Mouse (Mus musculus) gastrocnemius, adult 18-20 months (tissue): Measurements from ENCODE around the gene Pole2. TPM values are rescaled to one million over a fixed set of nuclear protein-coding genes. Genes with fewer than 3 reads are reported as not detected.

Experiments
- DNase-seq: peaks from one replicate; pipeline ENCODE4 v3.0.0; 2021; ENCODE audit warnings: low spot score
- total RNA-seq, 2 experiments: library from RNA; stranded (reverse); gene quantifications; 2 replicates each; pipeline ENCODE4 v1.2.3; 2021

Pole2 gene
- total RNA-seq, 2 experiments from 2014 or later, result 0.18 to 0.19 TPM

DNA sequence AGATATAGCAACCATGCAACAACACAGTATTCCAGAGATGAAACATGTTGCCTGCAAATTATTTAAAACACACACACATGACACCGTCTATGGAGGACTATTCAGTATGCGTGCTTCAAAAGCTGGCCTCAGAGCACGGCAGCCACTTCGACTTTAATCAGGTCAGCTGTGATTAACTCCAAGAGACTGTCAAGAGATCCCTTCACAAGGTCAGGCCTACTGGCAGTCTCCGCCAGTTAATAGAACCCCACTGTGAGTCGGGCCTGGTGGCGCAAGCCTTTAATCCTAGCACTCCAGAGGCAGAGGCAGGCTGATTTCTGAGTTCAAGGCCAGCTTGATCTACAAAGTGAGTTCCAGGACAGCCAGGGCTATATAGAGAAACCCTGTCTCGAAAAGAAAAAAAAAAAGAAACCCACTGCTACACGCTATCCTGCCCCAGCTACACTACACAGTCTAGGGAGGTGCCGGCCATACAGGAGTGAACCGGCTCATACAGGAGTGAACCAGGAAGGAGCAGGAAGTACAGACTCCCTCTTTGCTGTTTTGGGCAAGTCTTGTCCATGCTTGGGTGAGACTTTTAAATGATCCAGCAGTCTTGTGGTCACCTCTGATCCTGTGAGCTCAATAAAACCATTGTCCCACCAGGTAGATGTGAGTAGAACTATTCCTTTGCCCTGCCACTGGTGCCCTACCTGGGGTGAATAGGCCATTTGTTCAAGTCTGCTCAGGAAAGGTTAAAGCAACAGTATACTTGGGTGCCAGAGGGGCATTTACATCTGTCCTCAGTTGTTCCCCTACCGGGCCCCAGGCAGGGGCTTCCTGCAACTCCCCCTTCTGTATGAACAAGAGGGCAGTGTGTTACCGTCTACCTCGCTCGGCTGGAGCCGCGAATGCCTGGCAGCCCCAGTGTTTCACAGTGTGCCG is 17.7 kb downstream of the Pole2 start:
- no peak for DNase-seq

DNA sequence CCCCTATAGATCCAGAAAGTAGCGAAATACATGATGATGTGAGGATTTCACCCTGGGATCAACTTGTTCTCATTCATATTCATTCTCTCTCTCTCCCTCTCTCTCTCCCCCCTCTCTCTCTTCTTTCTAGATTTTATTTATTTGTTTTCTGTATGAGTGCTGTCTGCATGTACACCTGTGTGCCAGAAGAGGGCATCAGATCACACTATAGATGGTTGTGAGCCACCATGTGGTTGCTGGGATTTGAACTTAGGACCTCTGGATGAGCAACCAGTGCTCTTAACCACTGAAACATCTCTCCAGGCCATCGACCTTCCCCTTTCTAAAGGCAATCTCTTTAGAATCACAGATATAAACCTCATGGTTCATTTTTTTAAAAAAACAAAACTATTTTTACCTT is 19.5 kb downstream of the Pole2 start:
- DNase-seq, result no peak

DNA sequence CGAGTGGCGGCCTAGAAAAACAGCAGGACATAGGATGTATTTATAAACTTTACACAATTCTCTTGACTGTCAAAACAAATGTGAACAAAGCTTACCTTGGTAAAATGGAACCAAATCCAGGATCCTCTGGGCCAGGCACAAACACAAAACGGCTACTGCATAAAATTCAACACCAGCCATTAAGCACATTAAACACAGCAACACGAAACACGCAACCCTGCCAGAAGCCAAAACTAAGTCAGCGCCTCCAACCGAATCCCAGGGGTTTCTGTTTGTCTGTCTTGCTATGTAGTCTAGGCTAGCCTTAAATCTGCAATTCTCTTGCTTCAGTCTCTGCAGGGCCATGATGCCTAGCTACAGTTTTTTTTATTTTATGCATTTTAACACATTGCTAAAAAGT is 20.1 kb downstream of the Pole2 start:
- no peak for DNase-seq

DNA sequence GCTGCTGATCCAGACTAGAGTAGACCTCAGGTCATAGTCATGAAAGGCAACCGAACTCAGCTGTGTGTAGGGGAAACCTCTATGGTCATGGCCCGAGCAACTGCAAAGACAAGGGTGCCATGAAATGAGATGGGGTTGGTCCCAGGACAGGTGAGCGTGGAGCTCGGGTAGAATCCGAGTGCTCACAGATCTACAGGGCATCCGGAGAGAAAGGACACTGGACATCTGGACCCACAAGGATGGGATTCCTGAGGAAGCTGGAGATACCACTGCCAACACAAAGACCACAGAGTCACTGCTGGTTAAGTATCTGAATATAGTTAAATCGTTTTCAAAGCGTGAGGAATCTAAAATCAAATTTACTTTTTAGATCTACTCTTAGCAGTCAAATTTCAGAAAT is 20.6 kb downstream of the Pole2 start:
- no peak for DNase-seq

DNA sequence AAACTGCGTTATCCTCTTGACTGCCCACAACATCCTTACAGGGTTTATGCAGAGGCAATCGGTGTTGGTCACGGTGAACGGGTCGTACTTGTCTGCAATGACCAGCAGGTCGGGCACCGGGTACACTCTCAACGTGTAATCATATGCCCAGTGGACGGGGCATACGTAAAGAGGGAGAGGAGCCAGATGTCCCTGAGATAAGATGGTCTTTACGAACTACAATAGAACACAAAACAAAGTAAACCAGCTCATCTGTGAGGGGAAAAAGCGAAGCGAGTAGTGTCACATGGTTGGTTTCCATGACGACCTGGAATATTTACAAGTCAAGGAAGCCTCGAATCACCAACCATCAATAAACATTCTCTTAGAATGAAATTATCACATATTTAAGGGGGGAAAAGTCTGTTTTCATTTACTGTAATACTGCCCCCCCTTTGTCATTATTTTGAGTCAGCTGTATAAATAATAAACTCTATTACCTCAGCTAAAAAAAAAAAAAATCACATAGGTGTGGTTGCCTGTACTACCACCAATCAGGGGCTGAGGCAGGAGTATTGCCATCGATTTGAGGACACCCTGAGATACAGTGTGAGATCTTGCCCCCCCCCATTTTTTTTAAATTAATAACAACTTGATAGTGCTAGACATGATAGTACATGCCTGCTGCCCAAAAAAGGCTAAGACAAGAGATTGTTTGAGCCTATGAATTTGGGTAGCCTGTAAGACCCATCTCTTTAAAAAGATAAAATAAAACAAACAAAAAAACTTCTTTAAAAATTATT is 23.8 kb downstream of the Pole2 start, which contains the start of gene Gm49384:
Gene Gm49384, minus strand, starts transcription at position 216 of the 782 bp plus-strand sequence.
- no peak for DNase-seq

DNA sequence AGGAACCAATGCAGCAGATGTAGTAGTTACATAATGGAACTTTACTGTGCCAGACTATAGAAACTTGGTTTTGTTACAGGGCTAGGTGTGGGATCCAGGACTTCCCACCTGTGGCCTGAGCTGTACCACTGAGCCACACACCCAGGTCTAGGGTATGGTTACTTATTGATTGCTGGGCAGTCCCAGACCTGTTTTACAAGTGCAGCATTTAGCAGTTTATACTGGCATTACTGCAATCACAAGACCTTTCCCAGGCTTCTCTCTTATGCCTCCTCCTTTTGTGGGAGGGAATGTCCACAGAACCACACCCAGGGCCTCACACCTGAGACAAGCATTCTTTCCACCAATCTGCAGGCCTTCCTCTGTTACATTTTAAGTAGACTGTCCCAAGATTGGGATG is 29.0 kb downstream of the Pole2 start:
- DNase-seq, result no peak

DNA sequence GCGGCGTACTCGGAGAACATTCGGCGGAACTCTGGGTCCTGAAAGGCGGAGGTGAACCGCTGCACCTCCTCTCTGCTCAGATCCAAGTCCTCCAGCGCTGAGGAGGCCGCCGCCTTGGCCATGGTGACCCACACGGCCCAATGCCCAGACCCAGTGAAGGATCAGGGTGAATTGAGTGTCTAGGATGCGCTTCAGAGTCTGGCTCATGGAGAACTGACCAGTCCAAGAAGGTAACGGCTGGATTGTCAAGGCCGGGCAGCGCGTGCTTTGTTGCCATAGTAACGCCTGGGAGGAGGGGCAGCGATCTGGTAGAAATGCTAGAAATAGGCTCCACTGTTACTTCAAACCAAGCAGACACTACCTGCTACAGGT is 29.8 kb downstream of the Pole2 start, which contains the start of gene Dnaaf2:
Gene Dnaaf2, minus strand, starts transcription at position 266 of the 372 bp plus-strand sequence.
- peak; percentile 44 for DNase-seq

DNA sequence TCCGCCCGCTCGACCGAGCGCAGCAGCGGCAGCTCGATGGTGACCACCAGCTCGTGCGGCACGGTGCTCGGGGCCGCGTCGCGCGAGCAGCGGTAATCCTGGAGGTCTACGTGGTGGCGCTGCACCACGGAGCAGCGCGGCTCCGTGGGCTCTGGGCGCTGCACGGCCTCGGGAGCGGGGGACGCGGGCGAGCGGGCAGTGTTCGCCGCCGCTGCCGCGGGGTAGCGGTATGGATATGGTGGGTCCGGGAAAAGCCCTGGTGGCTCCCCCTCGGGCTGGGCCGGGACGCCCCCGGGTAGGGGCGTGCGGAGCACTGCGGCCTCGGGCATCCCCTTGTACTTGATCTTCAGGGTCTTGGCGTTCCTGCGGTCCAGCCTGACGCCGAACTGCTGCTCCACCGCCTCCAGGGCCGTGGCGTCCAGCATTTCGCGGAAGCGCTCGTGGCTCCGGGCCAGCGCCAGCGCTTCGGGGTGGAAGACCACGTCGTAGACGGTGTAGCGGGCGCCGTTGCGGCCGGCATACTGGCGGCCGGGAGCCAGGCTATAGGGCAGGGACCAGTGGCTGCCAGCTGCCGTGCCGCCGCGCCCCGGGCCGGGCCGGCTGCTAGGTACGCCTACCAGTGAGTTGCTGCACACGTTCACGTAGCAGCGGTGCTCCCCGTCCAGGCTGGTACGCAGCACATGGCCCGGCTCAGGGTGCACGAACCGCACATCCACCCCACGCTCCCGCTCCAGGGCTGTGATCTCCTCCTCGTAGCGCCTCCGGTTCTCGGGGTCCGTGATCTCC is 30.4 kb downstream of the Pole2 start:
- DNase-seq, result peak; percentile 34

DNA sequence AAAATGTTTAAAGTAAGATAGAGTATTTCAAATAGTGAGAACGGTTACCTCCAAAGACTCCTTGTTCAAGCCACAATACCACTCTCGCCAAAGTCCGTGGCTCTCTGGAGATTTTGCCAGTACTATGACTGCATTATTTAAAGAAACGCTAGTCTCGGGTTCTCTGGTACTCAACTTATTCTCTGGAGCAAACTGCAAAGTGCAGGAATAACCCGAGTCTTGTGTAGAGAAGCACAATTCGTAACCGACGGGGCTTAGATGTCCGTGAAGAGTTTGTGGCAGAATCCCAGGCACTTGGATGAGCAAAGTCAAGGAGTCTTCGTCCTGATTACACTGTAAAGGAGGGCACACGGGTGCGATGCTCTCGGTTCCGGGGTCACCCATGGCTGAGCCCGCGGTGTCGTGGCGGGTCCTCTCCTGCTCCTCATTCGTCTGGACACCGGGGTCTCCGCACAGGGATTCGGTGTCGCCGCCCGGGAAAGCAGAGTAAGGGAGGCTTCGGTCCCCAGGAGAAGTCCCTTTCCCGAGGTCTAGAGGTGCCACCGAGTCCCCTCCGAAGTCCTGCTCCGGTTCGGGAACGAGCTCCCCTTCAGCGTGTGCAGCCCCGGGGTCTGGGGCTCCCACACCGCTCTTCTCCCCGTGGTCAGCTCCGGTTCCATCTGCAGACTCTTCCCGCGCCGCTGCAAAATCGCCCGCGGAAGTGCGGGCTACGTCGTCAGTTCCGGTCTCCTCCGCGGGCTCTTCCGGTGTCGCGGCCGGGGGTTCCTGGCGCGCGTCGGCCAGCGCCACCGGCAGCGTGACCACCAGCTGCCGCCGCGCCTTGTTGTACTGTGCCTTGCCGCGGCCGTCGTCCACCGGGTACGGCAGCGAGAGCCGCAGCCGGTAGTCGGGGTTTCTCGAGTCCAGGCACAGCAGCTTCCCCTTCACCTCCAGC is 31.3 kb downstream of the Pole2 start, which contains the start of gene Gm49383:
Gene Gm49383, minus strand, starts transcription at position 661 of the 934 bp plus-strand sequence.
- peak; percentile 55 for DNase-seq

DNA sequence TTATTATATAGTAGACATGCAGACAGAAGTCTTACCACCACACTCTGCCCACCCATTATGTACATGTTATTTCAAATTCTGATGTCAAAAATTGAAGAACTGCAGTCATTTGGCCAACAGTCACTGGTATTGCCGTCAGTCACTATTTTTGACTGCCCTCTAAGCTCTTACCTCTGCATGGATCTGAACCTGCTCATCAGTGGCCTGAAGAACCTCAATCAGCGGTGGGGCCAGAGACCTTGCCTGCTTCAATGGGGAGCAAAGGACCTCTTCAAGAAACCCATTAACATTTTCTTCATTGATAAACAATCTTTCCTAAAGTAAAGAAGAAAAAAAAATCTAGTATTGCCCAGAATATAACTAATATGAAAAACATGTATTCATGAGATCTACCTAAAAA is 35.4 kb downstream of the Pole2 start:
- DNase-seq, result no peak

DNA sequence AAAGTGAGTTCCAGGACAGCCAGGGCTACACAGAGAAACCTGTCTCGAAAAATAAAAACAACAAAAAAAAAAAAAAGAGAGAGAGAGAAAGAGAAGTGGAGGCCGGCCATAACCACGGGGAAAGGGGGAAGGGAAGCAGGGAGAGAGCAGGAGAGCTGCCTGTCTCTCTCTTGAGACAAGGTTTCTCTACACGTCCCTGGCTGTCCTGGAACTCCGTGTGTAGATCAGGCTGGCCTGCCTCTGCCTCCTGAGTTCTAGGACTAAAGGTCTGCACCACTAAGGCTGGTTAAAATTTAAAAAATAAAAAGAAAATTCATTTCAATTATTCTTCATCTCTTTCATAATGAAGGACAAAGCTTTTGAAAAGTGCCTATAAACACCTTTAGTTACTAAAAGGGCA is 36.6 kb downstream of the Pole2 start:
- no peak for DNase-seq

DNA sequence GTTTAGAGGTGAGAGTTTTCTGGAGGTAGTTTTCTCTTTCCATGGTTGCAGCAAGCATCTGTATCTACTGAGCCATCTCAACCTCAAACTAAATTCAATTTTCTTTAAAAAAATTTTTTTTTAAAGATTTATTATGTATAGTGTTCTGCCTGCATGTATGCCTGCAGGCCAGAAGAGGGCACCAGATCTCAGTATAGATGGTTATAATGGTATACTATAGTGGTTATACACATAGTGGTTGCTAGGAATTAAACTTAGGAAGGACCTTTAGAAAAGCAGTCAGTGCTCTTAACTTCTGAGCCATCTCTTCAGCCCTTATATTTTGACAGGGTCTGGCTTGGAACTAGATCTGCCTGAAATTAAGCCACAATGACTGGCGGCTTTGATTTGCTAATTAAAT is 37.5 kb downstream of the Pole2 start:
- no peak for DNase-seq

DNA sequence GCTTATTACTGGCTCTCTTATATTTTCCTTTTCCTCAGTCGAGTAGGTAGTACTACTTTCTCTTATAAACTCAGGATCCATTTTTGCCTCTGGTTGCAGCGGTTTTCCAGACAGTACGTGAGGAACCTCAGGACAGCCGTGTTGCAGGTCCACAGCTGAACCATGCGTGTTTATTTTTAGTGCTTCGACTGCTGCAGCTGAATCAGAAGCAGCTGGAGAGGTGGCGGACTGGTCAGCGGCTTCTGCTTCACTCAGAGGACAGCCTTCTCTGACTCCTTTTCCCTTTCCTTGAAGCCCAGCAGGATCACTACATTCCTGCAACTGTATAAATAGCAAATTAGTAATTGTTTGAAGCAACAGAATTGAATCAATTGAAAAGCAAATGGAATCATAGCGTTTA is 37.9 kb downstream of the Pole2 start:
- DNase-seq, result no peak

DNA sequence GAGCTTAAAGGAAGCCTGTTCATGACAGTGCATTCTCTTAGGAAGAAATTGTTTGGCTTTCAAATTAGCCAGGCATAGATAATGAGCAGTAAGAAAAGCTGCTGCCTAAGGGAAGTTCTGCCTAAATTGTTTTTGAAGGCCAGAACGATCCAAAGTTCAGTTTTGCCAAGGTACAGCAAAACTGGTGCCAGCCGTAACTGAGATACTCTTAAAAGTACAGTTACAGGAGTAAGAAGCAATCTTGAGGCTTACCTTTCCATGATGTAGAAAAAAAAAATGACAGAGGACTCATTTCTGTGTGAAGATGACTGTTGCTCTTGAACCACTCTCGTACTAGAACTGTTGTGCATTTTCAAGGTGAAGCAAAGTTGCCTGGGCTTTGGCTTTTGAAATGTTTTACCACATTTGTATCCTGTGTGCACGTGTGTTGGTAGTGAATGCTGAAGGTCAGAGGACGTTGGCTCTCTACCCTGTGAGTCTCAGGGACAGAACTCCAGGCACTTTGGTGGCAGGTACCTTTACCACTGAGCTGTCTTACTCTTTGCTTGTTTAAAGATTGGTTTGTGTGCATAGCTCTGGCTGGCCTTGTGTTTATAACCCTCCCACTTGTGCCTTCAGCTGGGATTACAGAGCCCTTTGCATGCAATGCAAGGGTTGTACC is 41.1 kb downstream of the Pole2 start:
- DNase-seq, result no peak

DNA sequence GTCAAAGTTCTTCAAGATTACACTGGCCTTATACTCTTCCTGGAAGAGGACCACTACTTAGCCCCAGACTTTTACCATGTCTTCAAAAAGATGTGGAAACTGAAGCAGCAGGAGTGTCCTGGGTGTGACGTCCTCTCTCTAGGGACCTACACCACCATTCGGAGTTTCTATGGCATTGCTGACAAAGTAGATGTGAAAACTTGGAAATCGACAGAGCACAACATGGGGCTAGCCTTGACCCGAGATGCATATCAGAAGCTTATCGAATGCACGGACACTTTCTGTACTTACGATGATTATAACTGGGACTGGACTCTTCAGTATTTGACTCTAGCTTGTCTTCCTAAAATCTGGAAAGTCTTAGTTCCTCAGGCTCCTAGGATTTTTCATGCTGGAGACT is 42.6 kb downstream of the Pole2 start:
- DNase-seq, result no peak

DNA sequence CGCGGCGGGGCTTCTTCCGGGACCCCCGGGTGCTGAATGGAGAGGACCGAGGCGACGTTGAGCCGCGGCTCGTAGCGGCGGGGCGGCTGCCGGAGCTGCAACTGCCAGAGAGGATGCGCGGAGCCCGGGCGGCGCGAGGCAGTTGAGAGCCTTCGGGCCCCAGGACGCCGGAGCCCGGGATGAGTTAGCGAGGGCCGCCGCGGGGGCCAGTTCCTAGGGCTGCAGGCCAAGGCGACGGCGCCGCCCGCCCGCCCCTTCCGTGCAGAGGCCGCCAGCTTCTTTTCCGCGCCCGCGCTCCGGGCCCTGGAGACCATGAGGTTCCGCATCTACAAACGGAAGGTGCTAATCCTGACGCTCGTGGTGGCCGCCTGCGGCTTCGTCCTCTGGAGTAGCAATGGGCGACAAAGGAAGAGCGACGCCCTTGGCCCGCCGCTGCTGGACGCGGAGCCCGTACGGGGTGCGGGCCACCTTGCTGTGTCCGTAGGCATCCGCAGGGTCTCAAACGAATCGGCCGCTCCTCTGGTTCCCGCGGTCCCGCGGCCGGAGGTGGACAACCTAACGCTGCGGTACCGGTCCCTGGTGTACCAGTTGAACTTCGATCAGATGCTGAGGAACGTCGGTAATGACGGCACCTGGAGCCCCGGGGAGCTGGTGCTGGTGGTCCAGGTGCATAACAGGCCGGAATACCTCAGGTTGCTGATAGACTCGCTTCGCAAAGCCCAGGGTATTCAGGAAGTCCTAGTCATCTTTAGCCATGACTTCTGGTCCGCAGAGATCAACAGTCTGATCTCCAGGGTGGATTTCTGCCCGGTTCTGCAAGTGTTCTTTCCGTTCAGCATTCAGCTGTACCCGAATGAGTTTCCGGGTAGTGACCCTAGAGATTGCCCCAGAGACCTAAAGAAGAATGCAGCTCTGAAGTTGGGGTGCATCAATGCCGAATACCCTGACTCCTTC is 43.4 kb downstream of the Pole2 start:
- DNase-seq, result peak; percentile 41

DNA sequence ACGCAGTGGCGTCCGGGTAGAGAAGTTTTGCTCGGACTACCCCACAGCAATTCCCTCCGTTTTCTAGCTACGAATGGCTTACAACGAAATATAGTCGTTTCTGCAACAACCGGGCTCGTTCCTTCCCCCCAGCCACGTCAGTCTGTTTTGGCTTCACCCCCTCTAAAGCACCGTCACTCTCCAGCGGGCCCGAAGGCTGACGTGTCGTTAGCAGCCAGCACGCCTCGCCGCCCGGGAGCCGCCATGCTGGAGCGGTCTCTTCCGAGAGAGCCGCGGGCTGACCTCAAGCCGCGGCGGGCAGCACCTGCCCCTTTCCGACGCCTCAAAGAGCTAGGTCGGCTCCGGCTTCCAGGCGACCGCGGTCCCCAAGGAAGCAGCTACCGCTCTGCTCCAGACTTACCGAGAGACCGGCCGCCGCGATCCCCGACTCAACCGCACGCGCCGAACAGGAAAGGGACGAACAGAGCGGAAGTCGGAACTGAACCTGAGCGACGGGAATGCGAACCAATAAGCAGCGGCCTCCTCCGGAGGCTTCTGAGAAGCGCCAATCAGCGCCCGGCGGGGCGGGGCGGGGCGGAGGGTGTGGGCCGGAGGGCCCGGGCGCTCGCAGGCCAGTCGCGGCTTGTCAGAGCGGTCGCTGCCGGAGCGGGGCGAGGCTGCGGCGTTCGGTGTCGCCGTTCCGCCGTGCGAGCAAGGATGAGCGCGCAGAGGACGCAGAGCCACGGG is 44.2 kb downstream of the Pole2 start, which contains the start of the genes Rpl36al and Mgat2:
Gene Rpl36al, minus strand, starts transcription at position 501 of the 726 bp plus-strand sequence.
Gene Mgat2, plus strand, starts transcription at position 575 of the 726 bp plus-strand sequence.
- DNase-seq, result peak; percentile 99

DNA sequence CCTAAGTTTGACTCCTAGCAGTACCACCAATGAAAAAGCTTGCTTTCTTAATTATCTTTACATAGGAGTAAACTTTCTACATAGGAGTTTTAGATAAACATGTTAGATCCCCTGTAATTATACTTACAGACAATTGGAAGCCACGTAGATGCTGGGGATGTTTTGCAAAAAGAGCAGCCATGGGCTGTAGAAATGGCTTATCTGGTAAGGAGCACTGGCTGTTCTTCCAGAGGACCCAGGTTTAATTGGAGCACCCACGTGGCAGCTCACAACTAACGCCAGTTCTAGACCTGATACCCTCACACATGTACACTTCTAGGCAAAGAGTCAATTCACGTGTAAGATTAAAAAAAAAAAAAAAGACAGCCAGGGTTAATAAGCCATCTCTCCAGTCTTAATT is 46.2 kb downstream of the Pole2 start:
- no peak for DNase-seq
